Mouse (Mus musculus) heart, postnatal 0 days (tissue): ENCODE measurements around the gene Elmod1.

Experiments used
- CTCF ChIP-seq: IDR thresholded peaks from 2 replicates; pipeline ENCODE4 v1.5.1; 2016; ENCODE audit warnings: antibody characterized with exemption, control low read depth, low read depth
- EP300 ChIP-seq: IDR thresholded peaks from 2 replicates; pipeline ENCODE4 v1.6.1; 2016; ENCODE audit warnings: antibody characterized with exemption, low read depth

- TF ChIP-seq EP300 (no peak), CTCF (no peak)
These were observed 101.9 kb downstream of the Elmod1 start for GRCm38 (mm10) chr9:53873239-53873638.
